Mouse (Mus musculus): ENCODE measurements around the gene Mdh1b. TPM values are rescaled to one million over a fixed set of nuclear protein-coding genes. Genes with fewer than 3 reads are reported as not detected.

Mdh1b gene
- total RNA-seq, 4 experiments from 2014 or later, result 0.43 to 2.4 (median 1.5) TPM

GRCm38 (mm10) chr1:63659591-63659990 is 70.5 kb downstream of the Mdh1b start:
- peak in 1 of 2 experiments; percentile 41 for DNase-seq (ENCODE audit: low spot score in 2 of 2)

DNA sequence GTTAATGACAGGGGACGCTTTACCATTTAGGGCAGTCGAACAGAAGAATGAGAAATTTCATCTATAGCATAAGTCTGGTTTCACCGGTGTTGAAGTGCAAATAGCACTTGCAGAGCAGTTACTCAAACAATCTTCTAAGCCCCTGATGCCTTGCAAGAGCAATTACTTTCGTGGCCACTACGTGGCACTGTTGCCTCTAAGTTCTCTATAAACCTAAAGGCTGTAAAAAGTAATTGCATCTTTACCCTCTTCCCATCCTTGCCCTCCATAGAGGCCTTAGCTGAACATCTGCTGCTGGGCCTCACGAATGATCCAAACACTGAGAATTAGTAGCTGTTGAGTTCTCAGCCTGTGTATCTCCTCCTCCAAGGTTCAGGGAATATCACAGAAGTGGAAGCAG is 72.1 kb downstream of the Mdh1b start:
- peak in 1 of 2 experiments; percentile 58 for DNase-seq (ENCODE audit: low spot score in 2 of 2)

Other genes with a start within 250 kb of the Mdh1b start
- gene Gm39653, start 114.3 kb downstream of the Mdh1b start, total RNA-seq (2022), result not detected
- not detected for gene Dytn, start 43.4 kb downstream of the Mdh1b start, total RNA-seq (2022)
- 10 to 100 TPM; 20.0 to 26.3 (median 23.2) TPM for gene Fastkd2, start 296 bp upstream of the Mdh1b start, total RNA-seq (2022)
- under 1 TPM in 3 of 4 experiments, not detected in 1; 0.20 to 0.30 (median 0.23) TPM for gene 4933402D24Rik, start 38.9 kb upstream of the Mdh1b start, total RNA-seq (2022)

Data from layer of hippocampus, adult 8-10 months (tissue).